Mouse (Mus musculus): ENCODE measurements around the gene Amz2. TPM values are rescaled to one million over a fixed set of nuclear protein-coding genes. Genes with fewer than 3 reads are reported as not detected.

The Amz2 gene
- polyA plus RNA-seq, 1 experiment from 2014 or later, result 23.6 TPM

GRCm38 (mm10) chr11:109456261-109456660 lies 30.5 kb downstream of the Amz2 start:
- no peak overlapping the region for H3K4me2 ChIP-seq (replicated peaks; ENCODE audit: low read depth, low read length)
- H3K27me3 ChIP-seq (replicated peaks; ENCODE audit: insufficient read depth, low read length), result no peaks in the 10 kb centered on the region
- H3K4me1 ChIP-seq (ENCODE audit: insufficient read depth, low read depth, low read length), result no peaks in the 10 kb centered on the region
- no peak for ATAC-seq
- WGBS, result 90% methylated on average over 5 of the region's 5 CpGs
- no peaks in the 10 kb centered on the region for H3K9me3 ChIP-seq (ENCODE audit: low read length)
- H3K36me3 ChIP-seq (ENCODE audit: insufficient read depth, low read length), result peaks cover 5% of the 10 kb centered on the region; the same call in 1 of the 2 replicates
- no peak overlapping the region for H3K9ac ChIP-seq (replicated peaks; ENCODE audit: low read depth)
- H3K27ac ChIP-seq (ENCODE audit: low read length), result no peak overlapping the region
- H3K4me3 ChIP-seq (ENCODE audit: low read depth, low read length), result no peak overlapping the region
- no peak for DNase-seq (ENCODE audit: low spot score)
- TF ChIP-seq CTCF (IDR thresholded peaks at IDR 0.05) (no peak), EP300 (IDR thresholded peaks at IDR 0.05) (no peak)

- no peak overlapping the region for H3K4me3 ChIP-seq (ENCODE audit: low read depth, low read length)
- H3K4me1 ChIP-seq (ENCODE audit: insufficient read depth, low read depth, low read length), result no peaks in the 10 kb centered on the region
- peaks cover 5% of the 10 kb centered on the region; the same call in 1 of the 2 replicates for H3K36me3 ChIP-seq (ENCODE audit: insufficient read depth, low read length)
- no peak overlapping the region for H3K9ac ChIP-seq (replicated peaks; ENCODE audit: low read depth)
- ATAC-seq, result no peak
- TF ChIP-seq EP300 (IDR thresholded peaks at IDR 0.05), result no peak
- no peak for TF ChIP-seq CTCF (IDR thresholded peaks at IDR 0.05)
- no peak overlapping the region for H3K27ac ChIP-seq (ENCODE audit: low read length)
- H3K27me3 ChIP-seq (replicated peaks; ENCODE audit: insufficient read depth, low read length), result no peaks in the 10 kb centered on the region
- 97% methylated on average over 11 of the region's 11 CpGs for WGBS
- no peak for DNase-seq (ENCODE audit: low spot score)
- no peak overlapping the region for H3K4me2 ChIP-seq (replicated peaks; ENCODE audit: low read depth, low read length)
- no peaks in the 10 kb centered on the region for H3K9me3 ChIP-seq (ENCODE audit: low read length)
These were observed 32.4 kb downstream of the Amz2 start for GRCm38 (mm10) chr11:109458165-109458564.

GRCm38 (mm10) chr11:109460586-109460985 lies 34.8 kb downstream of the Amz2 start:
- no peak overlapping the region for H3K9ac ChIP-seq (replicated peaks; ENCODE audit: low read depth)
- H3K4me2 ChIP-seq (replicated peaks; ENCODE audit: low read depth, low read length), result no peak overlapping the region
- 29% methylated on average over 5 of the region's 5 CpGs for WGBS
- no peak overlapping the region for H3K4me3 ChIP-seq (ENCODE audit: low read depth, low read length)
- ATAC-seq, result peak; percentile 80
- no peaks in the 10 kb centered on the region for H3K4me1 ChIP-seq (ENCODE audit: insufficient read depth, low read depth, low read length)
- H3K36me3 ChIP-seq (ENCODE audit: insufficient read depth, low read length), result no peaks in the 10 kb centered on the region
- H3K27me3 ChIP-seq (replicated peaks; ENCODE audit: insufficient read depth, low read length), result no peaks in the 10 kb centered on the region
- H3K27ac ChIP-seq (ENCODE audit: low read length), result no peak overlapping the region
- no peak for TF ChIP-seq CTCF (IDR thresholded peaks at IDR 0.05)
- 0 out of 2 replicates have a peak, but pooled peaks have one; percentile 51 for TF ChIP-seq EP300 (IDR thresholded peaks at IDR 0.05)
- H3K9me3 ChIP-seq (ENCODE audit: low read length), result no peaks in the 10 kb centered on the region
- peak; percentile 72 for DNase-seq (ENCODE audit: low spot score)

- no peak overlapping the region for H3K4me2 ChIP-seq (replicated peaks; ENCODE audit: low read depth, low read length)
- no peak overlapping the region for H3K9ac ChIP-seq (replicated peaks; ENCODE audit: low read depth)
- WGBS, result 87% methylated on average over 4 of the region's 4 CpGs
- DNase-seq (ENCODE audit: low spot score), result no peak
- TF ChIP-seq CTCF (IDR thresholded peaks at IDR 0.05) (no peak), EP300 (IDR thresholded peaks at IDR 0.05) (no peak)
- H3K27me3 ChIP-seq (replicated peaks; ENCODE audit: insufficient read depth, low read length), result no peaks in the 10 kb centered on the region
- no peak overlapping the region for H3K27ac ChIP-seq (ENCODE audit: low read length)
- no peak overlapping the region for H3K4me3 ChIP-seq (ENCODE audit: low read depth, low read length)
- no peaks in the 10 kb centered on the region for H3K9me3 ChIP-seq (ENCODE audit: low read length)
- ATAC-seq, result no peak
- no peaks in the 10 kb centered on the region for H3K36me3 ChIP-seq (ENCODE audit: insufficient read depth, low read length)
- H3K4me1 ChIP-seq (ENCODE audit: insufficient read depth, low read depth, low read length), result no peaks in the 10 kb centered on the region
These were observed 39.3 kb downstream of the Amz2 start for GRCm38 (mm10) chr11:109465068-109465467.

- H3K4me3 ChIP-seq (ENCODE audit: low read depth, low read length), result no peak overlapping the region
- ATAC-seq (no peak), DNase-seq (ENCODE audit: low spot score) (no peak)
- TF ChIP-seq CTCF (IDR thresholded peaks at IDR 0.05) (no peak), EP300 (IDR thresholded peaks at IDR 0.05) (no peak)
- H3K9ac ChIP-seq (replicated peaks; ENCODE audit: low read depth), result no peak overlapping the region
- H3K27me3 ChIP-seq (replicated peaks; ENCODE audit: insufficient read depth, low read length), result no peaks in the 10 kb centered on the region
- H3K27ac ChIP-seq (ENCODE audit: low read length), result no peak overlapping the region
- no peaks in the 10 kb centered on the region for H3K36me3 ChIP-seq (ENCODE audit: insufficient read depth, low read length)
- H3K4me1 ChIP-seq (ENCODE audit: insufficient read depth, low read depth, low read length), result no peaks in the 10 kb centered on the region; the same call in 1 of the 2 replicates
- H3K9me3 ChIP-seq (ENCODE audit: low read length), result no peaks in the 10 kb centered on the region
- H3K4me2 ChIP-seq (replicated peaks; ENCODE audit: low read depth, low read length), result no peak overlapping the region
- WGBS, result 44% methylated on average over 8 of the region's 8 CpGs
These were observed 41.2 kb downstream of the Amz2 start for GRCm38 (mm10) chr11:109466987-109467386.

- Histone ChIP-seq H3K9ac (replicated peaks; ENCODE audit: low read depth) (no peak overlapping the region), H3K27ac (ENCODE audit: low read length) (no peak overlapping the region), H3K4me1 (ENCODE audit: insufficient read depth, low read depth, low read length) (peaks cover 4% of the 10 kb centered on the region; the same call in 1 of the 2 replicates), H3K9me3 (ENCODE audit: low read length) (no peaks in the 10 kb centered on the region), H3K27me3 (replicated peaks; ENCODE audit: insufficient read depth, low read length) (no peaks in the 10 kb centered on the region), H3K36me3 (ENCODE audit: insufficient read depth, low read length) (no peaks in the 10 kb centered on the region), H3K4me3 (ENCODE audit: low read depth, low read length) (no peak overlapping the region), H3K4me2 (replicated peaks; ENCODE audit: low read depth, low read length) (no peak overlapping the region)
- no peak for ATAC-seq
- 53% methylated on average over 5 of the region's 5 CpGs for WGBS
- DNase-seq (ENCODE audit: low spot score), result no peak
- TF ChIP-seq CTCF (IDR thresholded peaks at IDR 0.05) (no peak), EP300 (IDR thresholded peaks at IDR 0.05) (no peak)
These were observed 42.4 kb downstream of the Amz2 start for GRCm38 (mm10) chr11:109468133-109468532.

- 69% methylated on average over 9 of the region's 9 CpGs for WGBS
- TF ChIP-seq EP300 (IDR thresholded peaks at IDR 0.05) (no peak), CTCF (IDR thresholded peaks at IDR 0.05) (no peak)
- no peak overlapping the region for H3K27ac ChIP-seq (ENCODE audit: low read length)
These were observed 44.4 kb downstream of the Amz2 start for GRCm38 (mm10) chr11:109470170-109470569.

More at GRCm38 (mm10) chr11:109470170-109470569, 44.4 kb downstream of the Amz2 start:
- no peaks in the 10 kb centered on the region for H3K36me3 ChIP-seq (ENCODE audit: insufficient read depth, low read length)
- peaks cover 4% of the 10 kb centered on the region; the same call in 1 of the 2 replicates for H3K4me1 ChIP-seq (ENCODE audit: insufficient read depth, low read depth, low read length)
- no peak overlapping the region for H3K9ac ChIP-seq (replicated peaks; ENCODE audit: low read depth)
- no peak overlapping the region for H3K4me2 ChIP-seq (replicated peaks; ENCODE audit: low read depth, low read length)
- H3K9me3 ChIP-seq (ENCODE audit: low read length), result no peaks in the 10 kb centered on the region
- no peak overlapping the region for H3K4me3 ChIP-seq (ENCODE audit: low read depth, low read length)
- H3K27me3 ChIP-seq (replicated peaks; ENCODE audit: insufficient read depth, low read length), result peaks cover 8% of the 10 kb centered on the region; the same call in 1 of the 2 replicates
- DNase-seq (ENCODE audit: low spot score) (no peak), ATAC-seq (no peak)
